Mouse (Mus musculus) limb, embryonic 10.5 days (tissue): Measurements from ENCODE around the gene Tigar. TPM values are rescaled to one million over a fixed set of nuclear protein-coding genes. Genes with fewer than 3 reads are reported as not detected.
A peak's percentile ranks its signal among the peaks of the same experiment; 100 is the strongest.

Experiments used
- DNase-seq: peaks from one replicate; pipeline ENCODE4 v3.0.0-alpha.2; 2017; ENCODE audit warnings: low spot score
- H3K27ac ChIP-seq: fragments of 300-500 bp; sonication (generic); 2 replicates; pipeline ENCODE4 v1.5.1; 2016; ENCODE audit warnings: mild to moderate bottlenecking
- H3K27me3 ChIP-seq: fragments of 300-500 bp; sonication (generic); 2 replicates; pipeline ENCODE4 v1.6.1; 2016; ENCODE audit warnings: low read depth, mild to moderate bottlenecking; ENCODE audit not compliant: poor library complexity, severe bottlenecking
- H3K36me3 ChIP-seq: fragments of 300-500 bp; sonication (generic); 2 replicates; pipeline ENCODE4 v1.6.1; 2016; ENCODE audit warnings: mild to moderate bottlenecking, moderate library complexity
- H3K4me1 ChIP-seq: fragments of 300-500 bp; sonication (generic); 2 replicates; pipeline ENCODE4 v1.6.1; 2016
- H3K4me3 ChIP-seq: fragments of 300-500 bp; sonication (generic); 2 replicates; pipeline ENCODE4 v1.5.1; 2016; ENCODE audit warnings: mild to moderate bottlenecking, moderate library complexity
- H3K9me3 ChIP-seq: fragments of 300-500 bp; sonication (generic); replicated peaks from 2 replicates; pipeline ENCODE4 v1.6.1; 2016; ENCODE audit warnings: mild to moderate bottlenecking
- WGBS: fragments of 180-500 bp; shearing (Covaris S2); methylation state at CpG from one replicate; pipeline ENCODE4 v1.1.7; 2016; 5-methylcytosine and 5-hydroxymethylcytosine counted together
- polyA plus RNA-seq: library from polyadenylated mRNA; unstranded; fragments of >200 nt; fragmentation: Nextera tagmentation; extraction: Ambion mirVana; gene quantifications from 2 replicates; pipeline ENCODE4 v1.2.1, GENCODE M21; 2016

Tigar gene
- polyA plus RNA-seq, 1 experiment from 2014 or later, result 5.1 TPM

- Histone ChIP-seq H3K27ac (peak overlapping the region; percentile 97), H3K27me3 (no peaks in the 10 kb centered on the region), H3K4me1 (peaks cover 64% of the 10 kb centered on the region), H3K4me3 (peak overlapping the region; percentile 75), H3K36me3 (peaks cover 42% of the 10 kb centered on the region), H3K9me3 (no peaks in the 10 kb centered on the region)
- DNase-seq, result peak; percentile 62
- WGBS, result 0% methylated on average over 30 of the region's 30 CpGs
Measured at GRCm38 (mm10) chr6:127149303-127149943, 40.1 kb upstream of the Tigar start.

- Histone ChIP-seq H3K27ac (peak overlapping the region; percentile 97), H3K4me1 (peaks cover 63% of the 10 kb centered on the region), H3K27me3 (no peaks in the 10 kb centered on the region), H3K9me3 (no peaks in the 10 kb centered on the region), H3K36me3 (peaks cover 49% of the 10 kb centered on the region), H3K4me3 (peak overlapping the region; percentile 75)
- DNase-seq, result peak; percentile 57
- WGBS, result 4% methylated on average over 20 of the region's 20 CpGs
Measured at GRCm38 (mm10) chr6:127148526-127149302, 39.4 kb upstream of the Tigar start.

GRCm38 (mm10) chr6:127147665-127148064 lies 38.3 kb upstream of the Tigar start:
- WGBS, result 1% methylated on average over 4 of the region's 4 CpGs
- peaks cover 60% of the 10 kb centered on the region for H3K36me3 ChIP-seq
- H3K27ac ChIP-seq, result peak overlapping the region; percentile 42; the same call in 1 of the 2 replicates
- H3K4me3 ChIP-seq, result peak overlapping the region; percentile 75; the same call in 1 of the 2 replicates
- no peaks in the 10 kb centered on the region for H3K9me3 ChIP-seq
- peaks cover 63% of the 10 kb centered on the region for H3K4me1 ChIP-seq
- H3K27me3 ChIP-seq, result no peaks in the 10 kb centered on the region
- peak; percentile 92 for DNase-seq

- Histone ChIP-seq H3K27ac (no peak overlapping the region), H3K36me3 (peaks cover 71% of the 10 kb centered on the region), H3K9me3 (no peaks in the 10 kb centered on the region), H3K4me1 (peaks cover 59% of the 10 kb centered on the region), H3K4me3 (no peak overlapping the region), H3K27me3 (no peaks in the 10 kb centered on the region)
- no peak for DNase-seq
- WGBS, result 88% methylated on average over 3 of the region's 3 CpGs
Measured at GRCm38 (mm10) chr6:127146322-127146947, 37.1 kb upstream of the Tigar start.

GRCm38 (mm10) chr6:127145464-127146190 lies 36.3 kb upstream of the Tigar start:
- H3K9me3 ChIP-seq, result no peaks in the 10 kb centered on the region
- no peak overlapping the region for H3K4me3 ChIP-seq
- WGBS, result 72% methylated on average over 20 of the region's 20 CpGs
- no peaks in the 10 kb centered on the region for H3K27me3 ChIP-seq
- H3K36me3 ChIP-seq, result peaks cover 80% of the 10 kb centered on the region
- DNase-seq, result no peak
- H3K4me1 ChIP-seq, result peaks cover 54% of the 10 kb centered on the region
- H3K27ac ChIP-seq, result no peak overlapping the region

- peaks cover 54% of the 10 kb centered on the region for H3K4me1 ChIP-seq
- no peaks in the 10 kb centered on the region for H3K9me3 ChIP-seq
- no peak for DNase-seq
- H3K27ac ChIP-seq, result no peak overlapping the region
- WGBS, result 88% methylated on average over 7 of the region's 7 CpGs
- H3K27me3 ChIP-seq, result no peaks in the 10 kb centered on the region
- H3K4me3 ChIP-seq, result no peak overlapping the region
- peaks cover 98% of the 10 kb centered on the region for H3K36me3 ChIP-seq
Measured at GRCm38 (mm10) chr6:127143576-127144288, 34.4 kb upstream of the Tigar start.

GRCm38 (mm10) chr6:127143124-127143520 lies 33.8 kb upstream of the Tigar start:
- H3K27me3 ChIP-seq, result no peaks in the 10 kb centered on the region
- peaks cover 99% of the 10 kb centered on the region for H3K36me3 ChIP-seq

GRCm38 (mm10) chr6:127142154-127143123 lies 33.1 kb upstream of the Tigar start:
- Histone ChIP-seq H3K4me3 (no peak overlapping the region), H3K36me3 (peaks cover 99% of the 10 kb centered on the region), H3K27ac (no peak overlapping the region), H3K9me3 (no peaks in the 10 kb centered on the region), H3K27me3 (no peaks in the 10 kb centered on the region), H3K4me1 (peaks cover 42% of the 10 kb centered on the region)
- WGBS, result 33% methylated on average over 9 of the region's 10 CpGs
- peak; percentile 69 for DNase-seq

More at GRCm38 (mm10) chr6:127143124-127143520, 33.8 kb upstream of the Tigar start:
- 83% methylated on average over 10 of the region's 10 CpGs for WGBS
- Histone ChIP-seq H3K27ac (no peak overlapping the region), H3K4me3 (no peak overlapping the region), H3K9me3 (no peaks in the 10 kb centered on the region), H3K4me1 (peaks cover 48% of the 10 kb centered on the region)
- DNase-seq, result no peak

GRCm38 (mm10) chr6:127138962-127139361 lies 29.6 kb upstream of the Tigar start:
- H3K27ac ChIP-seq, result no peak overlapping the region
- H3K4me1 ChIP-seq, result peaks cover 19% of the 10 kb centered on the region
- no peaks in the 10 kb centered on the region for H3K27me3 ChIP-seq
- DNase-seq, result no peak
- 96% methylated on average over 11 of the region's 11 CpGs for WGBS
- H3K9me3 ChIP-seq, result no peaks in the 10 kb centered on the region
- no peak overlapping the region for H3K4me3 ChIP-seq
- H3K36me3 ChIP-seq, result peaks cover 99% of the 10 kb centered on the region

GRCm38 (mm10) chr6:127133433-127134245 lies 24.3 kb upstream of the Tigar start:
- H3K27ac ChIP-seq, result no peak overlapping the region
- H3K9me3 ChIP-seq, result no peaks in the 10 kb centered on the region
- DNase-seq, result no peak

GRCm38 (mm10) chr6:127132719-127133118 lies 23.4 kb upstream of the Tigar start:
- no peaks in the 10 kb centered on the region for H3K9me3 ChIP-seq
- WGBS, result 78% methylated on average over 3 of the region's 3 CpGs
- H3K27ac ChIP-seq, result no peak overlapping the region
- H3K4me3 ChIP-seq, result no peak overlapping the region
- no peaks in the 10 kb centered on the region for H3K27me3 ChIP-seq
- no peaks in the 10 kb centered on the region for H3K4me1 ChIP-seq
- H3K36me3 ChIP-seq, result peaks cover 100% of the 10 kb centered on the region
- DNase-seq, result no peak

More at GRCm38 (mm10) chr6:127133433-127134245, 24.3 kb upstream of the Tigar start:
- WGBS, result 81% methylated on average over 16 of the region's 16 CpGs
- Histone ChIP-seq H3K4me3 (no peak overlapping the region), H3K4me1 (no peaks in the 10 kb centered on the region), H3K27me3 (no peaks in the 10 kb centered on the region), H3K36me3 (peaks cover 100% of the 10 kb centered on the region)
